Mouse (Mus musculus) erythroid progenitor cell, adult 5-6 weeks (primary cell): Measurements from ENCODE around the gene Phtf1. TPM values are rescaled to one million over a fixed set of nuclear protein-coding genes. Genes with fewer than 3 reads are reported as not detected.
A peak's percentile ranks its signal among the peaks of the same experiment; 100 is the strongest.

Experiments
- ATAC-seq: replicated peaks from 2 replicates; pipeline ENCODE4 v1.8.0; 2016; ENCODE audit warnings: moderate number of reproducible peaks, mild to moderate bottlenecking, moderate TSS enrichment, inconsistent platforms; ENCODE audit not compliant: poor library complexity, low FRiP score, severe bottlenecking
- total RNA-seq, 2 experiments: library from RNA; stranded (forward) in 1 of 2; stranded (reverse) in 1 of 2; fragments of 150-400 nt in 1 of 2; fragments of 186-747, 209-891 nt in 1 of 2; gene quantifications; 2 replicates each; pipeline versions ENCODE4 v1.2.3 to v1.2.4; 2015 to 2017; ENCODE audit warnings: low replicate concordance in 2 of 2

The Phtf1 gene
- total RNA-seq (2015; ENCODE audit: low replicate concordance) (3.4 and 13.3 TPM in 2 replicates), total RNA-seq (2017; ENCODE audit: low replicate concordance) (5.6 and 20.7 TPM in 2 replicates)

- peak; percentile 96 for ATAC-seq
Observed at GRCm38 (mm10) chr3:103967861-103968691, at the start of gene Phtf1. TSS of gene Phtf1 (plus strand) at chr3:103968110.

GRCm38 (mm10) chr3:103920094-103920493, 47.8 kb upstream of the Phtf1 start:
- no peak for ATAC-seq

GRCm38 (mm10) chr3:103925302-103925701, 42.6 kb upstream of the Phtf1 start:
- no peak for ATAC-seq

- peak; percentile 98 for ATAC-seq
Observed at GRCm38 (mm10) chr3:103927511-103927910, 40.4 kb upstream of the Phtf1 start.

- ATAC-seq: no peak
Observed at GRCm38 (mm10) chr3:103944794-103945562, 22.9 kb upstream of the Phtf1 start.

- ATAC-seq: no peak
Observed at GRCm38 (mm10) chr3:103948666-103949065, 19.2 kb upstream of the Phtf1 start.

- ATAC-seq: no peak
Observed at GRCm38 (mm10) chr3:103960622-103961021, 7.3 kb upstream of the Phtf1 start.

- ATAC-seq: no peak
Observed at GRCm38 (mm10) chr3:103967231-103967630, 679 bp upstream of the Phtf1 start.

- no peak; the same call in 1 of the 2 replicates for ATAC-seq
Observed at GRCm38 (mm10) chr3:103968701-103969100, 791 bp downstream of the Phtf1 start.

- ATAC-seq: no peak
Observed at GRCm38 (mm10) chr3:103971157-103971556, 3.2 kb downstream of the Phtf1 start.

GRCm38 (mm10) chr3:103984556-103984955, 16.6 kb downstream of the Phtf1 start:
- no peak for ATAC-seq

- ATAC-seq: no peak
Observed at GRCm38 (mm10) chr3:103985194-103985593, 17.3 kb downstream of the Phtf1 start.

GRCm38 (mm10) chr3:103987831-103988432, 20.0 kb downstream of the Phtf1 start:
- no peak for ATAC-seq

GRCm38 (mm10) chr3:103989352-103989751, 21.4 kb downstream of the Phtf1 start:
- no peak for ATAC-seq

GRCm38 (mm10) chr3:103991271-103991670, 23.4 kb downstream of the Phtf1 start:
- no peak for ATAC-seq

- ATAC-seq: no peak
Observed at GRCm38 (mm10) chr3:103998724-103999123, 30.8 kb downstream of the Phtf1 start.

- ATAC-seq: no peak
Observed at GRCm38 (mm10) chr3:104006896-104007466, 39.1 kb downstream of the Phtf1 start.

- ATAC-seq: no peak
Observed at GRCm38 (mm10) chr3:104007479-104007878, 39.6 kb downstream of the Phtf1 start.

GRCm38 (mm10) chr3:104009924-104010662, 42.2 kb downstream of the Phtf1 start:
- no peak for ATAC-seq
